Mouse (Mus musculus) cerebellum, adult 11 months (tissue): ENCODE results near the gene Polr2l.
A peak's percentile ranks its signal among the peaks of the same experiment; 100 is the strongest.

ENCODE experiments used
- DNase-seq: peaks from one replicate; pipeline ENCODE4 v3.0.0; 2022

Polr2l gene

DNA sequence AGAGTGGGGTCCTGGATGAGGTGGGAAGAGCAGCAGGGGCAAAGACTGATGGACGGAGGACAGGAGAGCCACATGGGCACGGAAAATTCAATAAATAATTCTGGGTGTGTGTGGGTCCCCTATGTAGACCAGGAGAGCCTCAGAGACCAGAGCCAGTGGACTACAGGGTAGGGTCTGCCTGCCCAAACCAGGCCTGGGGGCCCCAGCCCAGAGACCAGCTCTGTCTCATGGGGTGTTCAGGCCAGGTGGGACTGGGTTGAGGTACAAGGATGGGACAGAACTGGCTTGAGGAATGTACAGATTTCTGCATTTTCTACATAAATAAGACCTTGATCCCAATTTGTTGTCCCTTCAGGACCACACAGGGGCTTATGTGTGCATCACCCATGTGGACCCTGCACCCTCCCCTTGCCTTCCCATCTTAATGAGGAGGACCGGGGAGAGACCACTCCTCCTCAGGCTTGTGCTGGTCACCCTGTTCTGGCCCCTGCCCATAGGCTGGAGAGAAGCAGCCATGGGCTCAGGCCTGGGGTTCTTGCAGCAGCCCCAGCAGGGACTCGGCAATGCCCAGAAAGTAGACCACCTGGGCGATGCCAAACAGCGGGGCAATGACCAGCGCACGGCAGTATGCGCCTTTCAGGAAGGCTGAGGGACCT lies 44.2 kb downstream of the Polr2l start:
- DNase-seq: peak; percentile 45

- peak; percentile 49 for DNase-seq
Measured at GRCm38 (mm10) chr7:141429840-141430584, 44.9 kb downstream of the Polr2l start.

DNA sequence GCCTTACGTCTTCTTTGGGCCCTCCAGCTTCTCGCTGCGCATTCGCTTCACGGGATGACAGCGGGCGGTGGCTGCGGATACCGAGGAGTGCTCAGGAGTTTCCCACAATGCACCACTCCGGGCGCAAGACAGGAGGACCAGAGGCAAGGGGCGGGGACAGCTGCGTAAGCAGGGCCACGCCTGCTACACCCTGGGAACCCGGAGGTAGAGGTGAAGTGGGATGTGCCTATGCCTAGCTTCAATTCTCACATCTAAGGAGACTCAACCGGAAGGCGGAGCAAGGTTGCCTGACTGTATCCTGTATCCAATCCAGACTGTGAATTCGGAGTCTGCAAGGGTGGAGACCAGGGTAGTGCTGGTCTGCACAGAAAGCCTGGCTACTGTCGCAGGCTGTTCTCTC lies 45.6 kb downstream of the Polr2l start, which contains the start of gene Cend1:
Gene Cend1 (minus strand): TSS at position 182 of the 400 bp plus-strand sequence.
- DNase-seq: peak; percentile 89

DNA sequence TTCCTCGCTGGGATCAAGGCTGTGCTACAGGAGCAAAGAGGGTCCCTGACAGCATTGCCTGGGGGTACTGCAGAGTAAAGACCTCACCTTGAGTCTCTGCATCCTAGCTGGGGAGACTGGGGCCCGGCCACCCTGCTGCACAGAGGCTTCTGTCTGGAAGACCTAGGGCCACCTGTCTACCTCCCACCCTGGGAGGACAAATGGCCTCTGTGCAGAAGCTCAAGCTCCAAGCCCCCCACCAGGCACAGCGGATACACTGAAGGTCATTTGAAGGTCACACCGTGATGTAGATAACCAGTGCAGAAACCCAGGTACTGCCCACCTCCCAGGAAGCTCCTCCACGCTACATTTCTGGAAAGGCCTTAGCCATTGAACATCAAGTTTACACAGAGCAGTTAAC lies 46.2 kb downstream of the Polr2l start:
- peak; percentile 43 for DNase-seq

- DNase-seq: no peak
Measured at GRCm38 (mm10) chr7:141426948-141427730, 47.8 kb downstream of the Polr2l start.

DNA sequence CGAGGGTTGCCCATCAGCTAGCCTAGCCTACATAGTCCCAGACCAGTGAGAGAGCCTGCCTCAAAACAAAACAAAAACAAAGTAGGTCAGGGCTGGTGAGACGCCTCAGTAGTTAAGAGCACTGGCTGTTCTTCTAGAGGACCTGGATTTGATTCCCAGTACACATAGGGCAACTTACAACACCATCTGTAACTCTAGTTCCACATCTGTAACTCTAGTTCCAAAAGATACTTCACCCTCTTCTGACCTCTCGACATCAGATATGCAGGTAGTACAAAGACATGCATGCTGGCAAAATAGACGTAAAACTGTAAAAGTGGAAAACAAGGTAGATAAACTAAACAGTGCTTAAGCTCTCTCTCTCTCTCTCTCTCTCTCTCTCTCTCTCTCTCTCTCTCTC lies 51.1 kb downstream of the Polr2l start:
- no peak for DNase-seq
